Mouse (Mus musculus): ENCODE measurements around the gene Lrtm2.

GRCm38 (mm10) chr6:119280761-119281160 lies 49.8 kb downstream of the Lrtm2 start:
- TF ChIP-seq TAL1 (IDR thresholded peaks at IDR 0.05; ENCODE audit: low read length) (no peak), GATA1 (IDR thresholded peaks at IDR 0.05; ENCODE audit: low read length) (no peak)

Measured in erythroblast, embryonic 14.5 days (primary cell).